Mouse (Mus musculus): ENCODE data around the gene Tcerg1l. TPM values are rescaled to one million over a fixed set of nuclear protein-coding genes. Genes with fewer than 3 reads are reported as not detected.

Tcerg1l gene
- polyA plus RNA-seq, 1 experiment from 2014 or later, result 1.9 TPM

GRCm38 (mm10) chr7:138400506-138401272 lies 3.2 kb upstream of the Tcerg1l start:
- Histone ChIP-seq H3K4me2 (ENCODE audit: low read depth, severe bottlenecking) (no peak overlapping the region), H3K9ac (ENCODE audit: low read length) (no peak overlapping the region), H3K27ac (replicated peaks; ENCODE audit: low read depth, low read length) (no peak overlapping the region), H3K27me3 (ENCODE audit: control insufficient read depth, insufficient read depth, low read length) (peaks cover 27% of the 10 kb centered on the region), H3K36me3 (ENCODE audit: control insufficient read depth, insufficient read depth, low read length) (no peaks in the 10 kb centered on the region), H3K4me3 (ENCODE audit: low read depth, low read length) (no peak overlapping the region), H3K9me3 (ENCODE audit: control insufficient read depth, low read length) (no peaks in the 10 kb centered on the region), H3K4me1 (ENCODE audit: control insufficient read depth, insufficient read depth, low read length) (peaks cover 4% of the 10 kb centered on the region; the same call in 1 of the 2 replicates)
- DNase-seq (ENCODE audit: low spot score) (no peak), ATAC-seq (ENCODE audit: insufficient number of reproducible peaks, low FRiP score, low TSS enrichment, low read depth) (no peak)
- 90% methylated on average over 8 of the region's 8 CpGs for WGBS

- H3K9me3 ChIP-seq (ENCODE audit: control insufficient read depth, low read length), result no peaks in the 10 kb centered on the region
- DNase-seq (ENCODE audit: low spot score), result peak; percentile 81
- H3K4me1 ChIP-seq (ENCODE audit: control insufficient read depth, insufficient read depth, low read length), result peaks cover 4% of the 10 kb centered on the region; the same call in 1 of the 2 replicates
- H3K36me3 ChIP-seq (ENCODE audit: control insufficient read depth, insufficient read depth, low read length), result no peaks in the 10 kb centered on the region
- peak overlapping the region; percentile 100 for H3K4me2 ChIP-seq (ENCODE audit: low read depth, severe bottlenecking)
- no peak overlapping the region for H3K27ac ChIP-seq (replicated peaks; ENCODE audit: low read depth, low read length)
- peaks cover 27% of the 10 kb centered on the region for H3K27me3 ChIP-seq (ENCODE audit: control insufficient read depth, insufficient read depth, low read length)
- ATAC-seq (ENCODE audit: insufficient number of reproducible peaks, low FRiP score, low TSS enrichment, low read depth), result peak; percentile 39; the same call in 1 of the 2 replicates
- 2% methylated on average over 21 of the region's 21 CpGs for WGBS
- H3K9ac ChIP-seq (ENCODE audit: low read length), result no peak overlapping the region
- peak overlapping the region; percentile 30 for H3K4me3 ChIP-seq (ENCODE audit: low read depth, low read length)
Measured at GRCm38 (mm10) chr7:138398182-138398793, 758 bp upstream of the Tcerg1l start.

GRCm38 (mm10) chr7:138396863-138397484 lies 556 bp downstream of the Tcerg1l start:
- Histone ChIP-seq H3K4me3 (ENCODE audit: low read depth, low read length) (peak overlapping the region; percentile 30), H3K9ac (ENCODE audit: low read length) (no peak overlapping the region), H3K27ac (replicated peaks; ENCODE audit: low read depth, low read length) (no peak overlapping the region), H3K4me2 (ENCODE audit: low read depth, severe bottlenecking) (peak overlapping the region; percentile 100), H3K36me3 (ENCODE audit: control insufficient read depth, insufficient read depth, low read length) (no peaks in the 10 kb centered on the region), H3K9me3 (ENCODE audit: control insufficient read depth, low read length) (no peaks in the 10 kb centered on the region), H3K4me1 (ENCODE audit: control insufficient read depth, insufficient read depth, low read length) (peaks cover 4% of the 10 kb centered on the region; the same call in 1 of the 2 replicates), H3K27me3 (ENCODE audit: control insufficient read depth, insufficient read depth, low read length) (peaks cover 27% of the 10 kb centered on the region)
- peak; percentile 90 for DNase-seq (ENCODE audit: low spot score)
- under 1% methylated on average over 33 of the region's 41 CpGs for WGBS
- ATAC-seq (ENCODE audit: insufficient number of reproducible peaks, low FRiP score, low TSS enrichment, low read depth), result no peak; the same call in 1 of the 2 replicates

- Histone ChIP-seq H3K9ac (ENCODE audit: low read length) (no peak overlapping the region), H3K4me1 (ENCODE audit: control insufficient read depth, insufficient read depth, low read length) (peaks cover 4% of the 10 kb centered on the region; the same call in 1 of the 2 replicates), H3K27ac (replicated peaks; ENCODE audit: low read depth, low read length) (no peak overlapping the region), H3K4me2 (ENCODE audit: low read depth, severe bottlenecking) (no peak overlapping the region), H3K27me3 (ENCODE audit: control insufficient read depth, insufficient read depth, low read length) (peaks cover 27% of the 10 kb centered on the region), H3K9me3 (ENCODE audit: control insufficient read depth, low read length) (no peaks in the 10 kb centered on the region), H3K36me3 (ENCODE audit: control insufficient read depth, insufficient read depth, low read length) (no peaks in the 10 kb centered on the region), H3K4me3 (ENCODE audit: low read depth, low read length) (no peak overlapping the region)
- ATAC-seq (ENCODE audit: insufficient number of reproducible peaks, low FRiP score, low TSS enrichment, low read depth), result no peak
- WGBS, result 42% methylated on average over 13 of the region's 13 CpGs
- DNase-seq (ENCODE audit: low spot score), result no peak
Measured at GRCm38 (mm10) chr7:138396109-138396862, 1.2 kb downstream of the Tcerg1l start.

GRCm38 (mm10) chr7:138389941-138390340 lies 7.6 kb downstream of the Tcerg1l start:
- Histone ChIP-seq H3K36me3 (ENCODE audit: control insufficient read depth, insufficient read depth, low read length) (no peaks in the 10 kb centered on the region), H3K4me1 (ENCODE audit: control insufficient read depth, insufficient read depth, low read length) (no peaks in the 10 kb centered on the region), H3K4me2 (ENCODE audit: low read depth, severe bottlenecking) (no peak overlapping the region), H3K4me3 (ENCODE audit: low read depth, low read length) (no peak overlapping the region), H3K27me3 (ENCODE audit: control insufficient read depth, insufficient read depth, low read length) (no peaks in the 10 kb centered on the region), H3K9me3 (ENCODE audit: control insufficient read depth, low read length) (no peaks in the 10 kb centered on the region), H3K27ac (replicated peaks; ENCODE audit: low read depth, low read length) (no peak overlapping the region), H3K9ac (ENCODE audit: low read length) (no peak overlapping the region)
- DNase-seq (ENCODE audit: low spot score) (no peak), ATAC-seq (ENCODE audit: insufficient number of reproducible peaks, low FRiP score, low TSS enrichment, low read depth) (no peak)
- 90% methylated on average over 6 of the region's 6 CpGs for WGBS

GRCm38 (mm10) chr7:138389071-138389470 lies 8.5 kb downstream of the Tcerg1l start:
- Histone ChIP-seq H3K36me3 (ENCODE audit: control insufficient read depth, insufficient read depth, low read length) (no peaks in the 10 kb centered on the region), H3K9ac (ENCODE audit: low read length) (no peak overlapping the region), H3K9me3 (ENCODE audit: control insufficient read depth, low read length) (no peaks in the 10 kb centered on the region), H3K4me1 (ENCODE audit: control insufficient read depth, insufficient read depth, low read length) (no peaks in the 10 kb centered on the region), H3K27me3 (ENCODE audit: control insufficient read depth, insufficient read depth, low read length) (no peaks in the 10 kb centered on the region), H3K4me2 (ENCODE audit: low read depth, severe bottlenecking) (no peak overlapping the region), H3K4me3 (ENCODE audit: low read depth, low read length) (no peak overlapping the region), H3K27ac (replicated peaks; ENCODE audit: low read depth, low read length) (no peak overlapping the region)
- WGBS, result 78% methylated on average over 3 of the region's 3 CpGs
- no peak for DNase-seq (ENCODE audit: low spot score)
- no peak for ATAC-seq (ENCODE audit: insufficient number of reproducible peaks, low FRiP score, low TSS enrichment, low read depth)

- H3K9me3 ChIP-seq (ENCODE audit: control insufficient read depth, low read length), result no peaks in the 10 kb centered on the region
- H3K27ac ChIP-seq (replicated peaks; ENCODE audit: low read depth, low read length), result no peak overlapping the region
- H3K27me3 ChIP-seq (ENCODE audit: control insufficient read depth, insufficient read depth, low read length), result no peaks in the 10 kb centered on the region
- WGBS, result 86% methylated on average over 3 of the region's 3 CpGs
- no peak overlapping the region for H3K4me2 ChIP-seq (ENCODE audit: low read depth, severe bottlenecking)
- no peaks in the 10 kb centered on the region for H3K36me3 ChIP-seq (ENCODE audit: control insufficient read depth, insufficient read depth, low read length)
- H3K4me3 ChIP-seq (ENCODE audit: low read depth, low read length), result no peak overlapping the region
- no peak for ATAC-seq (ENCODE audit: insufficient number of reproducible peaks, low FRiP score, low TSS enrichment, low read depth)
- no peak overlapping the region for H3K9ac ChIP-seq (ENCODE audit: low read length)
- H3K4me1 ChIP-seq (ENCODE audit: control insufficient read depth, insufficient read depth, low read length), result no peaks in the 10 kb centered on the region
- no peak for DNase-seq (ENCODE audit: low spot score)
Measured at GRCm38 (mm10) chr7:138379221-138379620, 18.3 kb downstream of the Tcerg1l start.

- no peaks in the 10 kb centered on the region for H3K27me3 ChIP-seq (ENCODE audit: control insufficient read depth, insufficient read depth, low read length)
- no peak overlapping the region for H3K4me2 ChIP-seq (ENCODE audit: low read depth, severe bottlenecking)
- no peaks in the 10 kb centered on the region for H3K36me3 ChIP-seq (ENCODE audit: control insufficient read depth, insufficient read depth, low read length)
- no peaks in the 10 kb centered on the region for H3K4me1 ChIP-seq (ENCODE audit: control insufficient read depth, insufficient read depth, low read length)
- H3K4me3 ChIP-seq (ENCODE audit: low read depth, low read length), result no peak overlapping the region
- no peaks in the 10 kb centered on the region for H3K9me3 ChIP-seq (ENCODE audit: control insufficient read depth, low read length)
- DNase-seq (ENCODE audit: low spot score) (no peak), ATAC-seq (ENCODE audit: insufficient number of reproducible peaks, low FRiP score, low TSS enrichment, low read depth) (no peak)
- no peak overlapping the region for H3K27ac ChIP-seq (replicated peaks; ENCODE audit: low read depth, low read length)
- 89% methylated on average over 4 of the region's 4 CpGs for WGBS
- H3K9ac ChIP-seq (ENCODE audit: low read length), result no peak overlapping the region
Measured at GRCm38 (mm10) chr7:138378546-138378945, 19.0 kb downstream of the Tcerg1l start.

Measured in limb, embryonic 11.5 days (tissue).